Mouse (Mus musculus) T-helper 1 cell (primary cell): ENCODE measurements at regions not wholly inside any gene's neighbourhood (a gene's known extent, or its start where the extent isn't known, plus 50 kb on each side); places are given as distances from the start of the nearest gene placed in this dataset.

Experiments used
- in situ Hi-C: fragments of 300-600 bp; cut with MboI, MseI; formaldehyde crosslinking; loops from one replicate; pipeline ENCODE4 v1.15.1; 2025; ENCODE audit warnings: high pct_unique_total_duplicates

DNA sequence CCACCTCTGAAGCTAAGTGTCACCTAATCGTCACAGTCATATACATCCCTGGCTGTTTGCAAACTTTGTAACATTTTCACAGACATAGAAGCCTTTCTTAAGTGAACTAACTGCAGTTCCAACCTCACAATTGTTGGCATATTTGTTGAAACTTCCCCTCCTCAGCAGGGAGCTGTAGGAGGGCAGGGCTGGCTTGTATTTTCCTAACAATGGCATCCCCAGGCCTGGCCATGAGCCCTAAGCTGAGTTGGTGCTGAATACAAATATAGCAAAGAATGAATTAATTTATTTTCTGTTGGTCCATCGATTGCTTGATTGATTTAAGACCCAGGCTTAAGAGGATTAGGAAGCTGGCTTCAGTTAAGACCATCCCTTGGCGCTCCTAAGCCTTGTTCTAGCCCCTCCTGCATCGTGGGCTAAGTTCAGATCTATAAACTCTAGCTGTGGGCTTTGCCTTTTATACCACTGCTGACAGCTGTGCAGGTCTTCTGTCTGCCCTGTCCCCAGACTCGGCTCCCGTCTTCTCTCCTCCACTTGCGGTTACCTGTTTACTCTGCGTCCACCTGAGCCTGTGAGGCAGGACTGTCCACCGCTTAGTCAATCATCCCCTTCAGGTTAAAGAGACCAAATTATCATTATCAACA is 269.8 kb downstream of the Hlx start:
- in situ Hi-C loops = no loop called here

DNA sequence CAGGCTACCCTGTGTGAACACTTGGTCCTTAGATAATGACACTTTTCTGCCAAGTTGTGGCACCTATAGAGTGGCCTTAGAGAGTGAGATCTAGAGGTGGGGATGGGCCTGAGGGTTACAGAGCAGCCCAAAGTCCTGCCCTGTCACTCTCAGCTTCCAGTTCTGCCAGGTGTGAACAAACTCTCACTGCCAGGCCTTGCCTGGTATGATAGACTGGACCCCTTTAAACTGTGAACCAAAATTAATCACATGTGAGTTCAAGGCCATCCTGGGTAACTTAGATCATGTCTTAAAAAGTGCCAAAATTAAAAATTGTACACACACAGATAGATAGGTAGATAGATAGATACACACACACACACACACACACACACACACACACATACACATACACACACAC is 271.0 kb downstream of the Hlx start:
- in situ Hi-C loops = no loop called here

DNA sequence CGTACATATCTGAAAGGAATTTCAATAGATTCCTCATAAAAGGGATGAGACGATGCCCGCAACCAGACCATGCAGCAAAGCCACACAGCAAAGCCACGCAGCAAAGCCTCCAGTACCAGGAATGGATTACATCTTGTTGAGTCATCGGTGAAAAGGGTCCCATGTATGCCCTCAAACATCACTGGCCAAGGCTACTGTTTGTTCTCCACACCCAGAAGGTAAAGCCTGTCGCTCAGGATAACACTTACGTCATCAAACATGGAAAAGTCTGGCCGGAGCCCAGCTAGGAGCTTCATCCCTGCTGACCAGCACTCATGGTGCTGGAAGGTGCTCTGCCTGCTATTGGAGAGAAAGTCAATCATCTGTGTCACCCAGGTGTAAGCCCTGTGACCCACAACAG is 275.7 kb downstream of the Hlx start:
- in situ Hi-C loops = no loop called here

DNA sequence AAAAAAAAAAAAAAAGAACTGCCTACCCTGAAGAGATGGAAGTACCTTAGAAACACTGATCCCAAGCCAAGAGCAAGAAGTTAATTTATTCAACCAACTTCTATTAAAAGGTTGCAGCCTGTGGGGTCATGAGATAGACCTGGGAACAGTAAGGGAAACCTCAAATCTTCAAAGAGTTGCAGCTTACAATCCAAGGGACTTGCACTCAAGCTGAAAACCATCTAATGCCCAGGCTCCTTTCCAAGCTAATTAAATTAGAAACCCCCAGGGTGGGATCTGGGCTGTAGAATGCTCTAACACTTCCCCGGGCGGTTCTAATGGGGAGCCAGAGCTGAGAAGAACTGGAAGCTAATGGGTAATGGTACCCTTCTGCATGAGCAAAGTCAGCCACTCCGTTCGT is 278.0 kb downstream of the Hlx start:
- in situ Hi-C loops = no loop called here

DNA sequence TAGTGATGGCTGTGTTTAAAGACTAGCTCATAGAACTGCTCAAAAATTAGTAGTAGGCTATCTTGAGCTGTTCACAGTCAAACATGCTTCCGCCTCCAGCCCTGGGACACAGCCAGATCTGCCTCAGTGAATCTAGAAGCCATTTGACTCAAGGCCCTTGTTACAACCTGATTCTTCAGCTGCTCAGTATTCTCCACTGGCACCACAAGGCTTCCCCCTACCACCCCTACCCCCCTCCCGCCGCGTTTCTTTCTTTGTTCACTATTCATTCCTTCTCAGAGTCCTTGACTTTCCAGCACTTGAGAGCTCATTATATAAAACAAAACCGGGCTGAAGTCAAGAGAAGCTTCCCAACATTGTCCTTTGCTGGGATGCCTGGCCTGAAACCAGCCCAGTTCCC is 278.7 kb downstream of the Hlx start:
- in situ Hi-C loops = no loop called here

DNA sequence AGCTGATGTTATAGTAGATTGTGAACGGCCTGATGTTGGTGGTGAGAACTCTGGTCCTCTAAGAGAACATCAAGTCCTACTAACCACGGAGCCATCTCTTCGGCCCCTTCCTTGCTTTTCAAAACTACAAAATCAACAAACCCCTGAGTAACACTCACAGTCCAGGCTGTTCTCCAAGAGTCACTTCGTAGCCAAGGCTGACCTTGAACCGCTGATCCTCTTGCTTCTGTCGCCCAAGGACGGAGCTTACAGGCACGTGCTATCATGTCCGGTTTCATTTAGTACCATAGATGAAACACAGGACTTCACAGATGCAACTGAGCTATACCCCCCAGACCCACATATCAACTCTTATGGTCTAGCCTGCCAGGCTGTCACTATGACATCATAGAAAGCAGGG is 279.4 kb downstream of the Hlx start:
- in situ Hi-C loops = no loop called here

DNA sequence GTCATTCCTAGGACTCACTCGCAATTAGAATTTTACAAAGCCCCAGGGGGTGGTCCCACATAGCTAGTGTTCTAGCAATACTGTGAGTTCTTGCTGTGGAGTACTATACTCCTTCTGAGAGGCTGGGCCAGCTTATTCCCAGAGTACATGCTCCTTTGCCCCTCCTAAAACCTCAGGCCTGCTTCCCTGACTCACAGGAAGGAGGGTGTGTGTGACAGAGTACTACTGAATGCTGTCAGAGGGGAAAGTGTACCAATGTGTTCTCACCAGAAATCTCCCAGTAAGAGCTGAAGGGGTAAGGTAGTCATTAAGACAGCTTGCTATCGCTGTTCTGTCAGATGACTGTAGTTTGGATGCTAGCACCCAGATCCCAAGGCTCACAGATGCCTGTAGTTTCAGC is 280.7 kb downstream of the Hlx start:
- in situ Hi-C loops = no loop called here

DNA sequence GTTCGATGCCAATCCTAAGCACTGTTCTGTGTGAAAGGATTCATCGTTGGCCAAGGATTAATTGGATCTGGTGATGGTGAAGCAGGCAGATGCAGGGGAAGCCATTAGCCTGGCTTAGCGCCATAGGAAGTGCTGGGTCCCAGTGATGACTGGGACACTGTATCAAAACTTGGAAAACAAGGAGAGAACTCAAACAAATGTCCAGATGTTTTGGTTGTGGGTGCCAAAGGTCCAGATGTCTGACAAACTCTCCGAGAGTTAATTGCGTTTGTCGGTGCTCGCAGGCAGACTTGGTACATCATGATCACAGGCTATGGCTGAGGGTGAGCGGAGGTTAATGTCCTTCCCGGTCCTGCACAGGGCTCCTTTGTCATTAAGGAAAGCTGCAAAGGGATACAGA is 283.4 kb downstream of the Hlx start:
- in situ Hi-C loops = loop anchor here (5.0 kb wide), 1 partner anchor 293 kb away; no protein-coding TSS in a partner anchor

DNA sequence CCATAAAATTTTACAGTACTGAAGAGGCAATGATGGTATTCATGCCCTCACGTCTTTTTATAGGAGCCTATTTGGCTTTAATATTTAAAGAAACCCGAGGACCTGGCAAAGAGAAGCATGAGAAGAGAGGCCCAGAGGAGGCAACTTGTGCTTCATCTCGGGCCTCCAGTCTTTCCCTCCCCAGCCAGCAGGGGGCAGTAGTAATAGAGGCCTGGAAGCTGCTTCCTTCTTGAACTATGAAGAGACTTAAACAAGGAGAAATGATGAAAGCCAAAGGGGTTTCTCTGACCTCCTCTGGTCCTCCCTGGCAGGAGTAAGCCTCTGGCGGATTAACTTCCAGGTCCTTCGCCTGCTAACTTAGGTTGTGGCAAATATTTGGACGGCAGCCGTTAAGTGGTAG is 284.5 kb downstream of the Hlx start:
- in situ Hi-C loops = loop anchor here (5.0 kb wide), 1 partner anchor 294 kb away; no protein-coding TSS in a partner anchor

DNA sequence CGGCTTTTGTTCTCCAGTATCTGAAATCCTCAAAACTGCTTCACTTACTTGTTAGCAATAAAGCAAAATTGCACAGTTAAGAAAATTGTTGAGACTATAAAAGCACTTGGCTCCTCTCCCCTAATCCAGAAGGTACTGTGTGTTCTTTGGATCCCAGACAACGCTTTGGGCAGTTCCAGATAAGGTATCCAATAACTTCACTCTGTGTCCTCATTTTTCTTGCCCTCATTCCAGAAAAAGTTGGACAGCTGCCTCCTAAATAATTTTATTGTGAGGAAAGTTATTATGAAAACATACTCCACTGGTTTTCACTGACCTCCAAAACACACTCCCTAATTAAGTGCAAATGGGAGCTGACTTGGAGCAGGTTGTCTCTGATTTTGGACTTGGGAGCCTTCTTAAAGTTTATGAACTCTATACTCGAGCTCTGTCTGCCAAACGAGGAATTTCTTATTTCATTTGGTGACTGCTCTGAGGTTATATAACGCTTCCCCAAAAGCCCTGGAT is 285.2 kb downstream of the Hlx start:
- in situ Hi-C loops = loop anchor here (5.0 kb wide), 1 partner anchor 295 kb away; no protein-coding TSS in a partner anchor

DNA sequence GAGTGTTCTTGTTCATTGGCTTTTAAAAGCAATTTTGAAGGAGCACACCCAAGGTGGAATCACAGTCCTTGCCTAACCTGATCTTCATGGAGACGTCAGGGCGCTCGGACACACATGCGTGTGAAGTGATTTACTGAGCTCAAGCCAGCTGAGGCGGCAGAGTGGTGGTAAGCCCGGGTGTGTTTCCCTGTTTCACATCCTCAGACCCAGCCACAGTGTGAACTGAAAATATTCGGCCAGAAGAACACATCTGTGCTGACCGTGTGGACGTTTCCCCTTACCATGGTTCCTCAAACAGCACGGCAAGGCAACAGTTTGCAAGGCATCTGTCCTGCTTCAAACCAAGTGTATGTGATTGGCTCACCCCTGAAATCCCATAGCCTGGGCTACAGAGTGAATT is 288.2 kb downstream of the Hlx start:
- in situ Hi-C loops = no loop called here

DNA sequence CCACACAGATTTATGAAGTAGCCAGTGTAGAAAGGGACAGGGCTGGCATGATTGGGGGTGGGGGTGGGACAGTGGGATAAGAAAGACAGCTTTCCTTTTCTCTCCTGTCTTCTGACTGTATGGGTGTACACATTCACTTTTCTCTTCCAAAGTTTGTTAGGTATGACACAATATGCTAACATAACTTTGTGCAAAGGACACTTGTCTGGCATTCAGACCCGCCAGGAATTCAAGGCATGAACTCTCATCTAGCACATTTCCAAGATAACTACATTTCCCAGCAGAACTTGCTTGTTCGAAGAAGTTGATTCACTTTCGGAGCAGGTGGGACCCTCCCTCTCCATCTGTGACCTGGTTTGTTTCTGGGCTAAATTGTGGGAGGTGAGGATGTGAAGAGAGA is 289.7 kb downstream of the Hlx start:
- in situ Hi-C loops = no loop called here

DNA sequence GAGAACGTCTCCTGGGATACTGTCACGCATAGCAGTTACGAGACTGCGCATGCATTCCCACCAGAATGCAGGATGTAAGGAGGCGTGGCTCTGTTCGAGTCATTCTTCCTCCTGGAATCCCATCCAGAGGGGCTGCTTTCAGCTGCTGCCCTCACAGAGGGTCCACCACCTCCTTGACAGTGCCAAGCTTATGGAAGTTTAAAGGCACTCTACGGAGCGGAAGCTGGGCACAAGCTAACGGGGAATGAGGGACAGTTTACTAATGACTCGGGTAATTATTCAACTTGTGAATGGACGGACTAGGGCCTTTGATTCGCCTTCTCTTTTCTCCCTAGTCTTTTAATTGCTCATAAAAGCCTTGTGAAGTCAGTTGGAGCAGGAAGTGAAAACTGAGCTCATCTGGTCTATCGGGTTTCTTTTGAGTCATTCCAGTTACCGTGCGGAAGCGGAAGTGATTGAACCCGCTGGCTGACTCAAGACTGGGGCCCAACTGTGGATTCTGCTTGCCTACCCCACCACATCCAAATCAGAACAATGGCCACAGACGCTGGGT is 291.3 kb downstream of the Hlx start:
- in situ Hi-C loops = no loop called here

DNA sequence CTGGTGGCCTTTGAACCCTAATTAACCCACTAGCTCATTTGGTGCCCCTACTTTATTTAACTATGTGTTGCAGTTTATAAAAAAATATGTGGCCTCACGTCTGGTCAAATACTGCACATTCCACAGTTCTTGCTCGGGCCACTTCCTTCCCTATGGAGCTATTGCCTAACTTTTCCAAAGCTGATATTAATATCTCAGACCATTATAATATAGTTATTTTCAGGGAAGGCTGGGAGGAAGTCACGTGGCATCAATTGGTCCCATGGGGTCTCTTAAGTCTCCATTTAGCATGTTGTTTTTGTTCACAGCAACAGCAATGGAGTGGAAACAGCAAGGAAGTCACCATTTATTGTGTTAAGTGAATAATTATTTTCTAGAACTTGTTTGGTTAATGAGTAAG is 292.9 kb downstream of the Hlx start:
- in situ Hi-C loops = no loop called here

DNA sequence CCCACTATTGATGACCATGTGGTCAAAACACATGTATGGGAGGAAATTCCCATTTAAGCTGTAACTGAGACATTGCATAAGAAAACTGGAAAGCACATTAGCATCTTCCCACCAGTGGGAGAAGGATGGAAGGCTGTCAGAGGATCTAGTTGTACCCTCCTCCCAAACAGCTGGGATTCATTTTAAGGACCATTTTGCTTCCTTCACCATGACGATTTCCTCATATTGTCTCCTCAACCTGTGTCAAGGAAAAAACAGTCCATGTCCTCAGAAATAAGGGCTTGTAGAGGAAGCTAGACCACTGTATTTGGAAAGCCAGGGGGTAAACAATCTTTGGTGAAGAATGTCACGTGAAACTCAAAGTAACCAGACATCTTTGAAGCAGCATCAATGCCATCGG is 296.0 kb downstream of the Hlx start:
- in situ Hi-C loops = no loop called here

DNA sequence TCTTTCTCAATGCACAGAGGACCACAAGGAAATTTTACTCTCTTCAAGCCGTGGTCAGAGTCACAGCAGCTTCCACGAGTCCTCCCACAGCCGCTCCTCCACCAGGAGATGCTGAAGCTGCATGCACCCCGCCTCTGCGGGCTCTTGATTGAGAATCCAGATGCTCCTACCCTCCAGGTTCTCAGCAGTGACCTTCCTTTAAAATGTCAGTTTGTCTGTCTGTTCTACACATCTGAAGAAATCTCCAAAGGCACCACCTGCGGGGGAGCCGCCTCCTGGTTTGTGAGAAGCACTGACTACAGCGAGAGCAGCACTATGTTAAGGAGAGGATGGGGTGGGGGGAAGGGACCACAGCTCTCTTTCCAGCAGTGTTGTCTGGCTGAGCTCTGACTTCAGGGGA is 303.8 kb downstream of the Hlx start:
- in situ Hi-C loops = no loop called here

DNA sequence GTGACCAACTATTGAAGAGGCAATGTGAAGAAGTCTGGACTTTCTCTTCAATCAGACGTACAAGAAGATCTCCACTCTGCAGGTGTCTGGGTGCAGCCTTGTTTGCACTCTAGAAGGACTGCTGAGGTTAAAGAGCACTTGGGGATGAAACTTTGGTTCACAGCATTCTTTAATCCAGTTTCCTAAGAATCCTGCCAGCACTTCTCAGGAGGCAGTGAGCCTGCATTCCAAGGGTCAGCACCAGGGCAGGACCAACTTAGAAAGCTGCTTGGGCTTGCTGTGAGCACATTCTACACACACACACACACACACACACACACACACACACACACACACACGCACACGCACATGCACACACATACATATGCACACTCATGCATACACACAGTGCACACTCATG is 304.4 kb downstream of the Hlx start:
- in situ Hi-C loops = no loop called here

DNA sequence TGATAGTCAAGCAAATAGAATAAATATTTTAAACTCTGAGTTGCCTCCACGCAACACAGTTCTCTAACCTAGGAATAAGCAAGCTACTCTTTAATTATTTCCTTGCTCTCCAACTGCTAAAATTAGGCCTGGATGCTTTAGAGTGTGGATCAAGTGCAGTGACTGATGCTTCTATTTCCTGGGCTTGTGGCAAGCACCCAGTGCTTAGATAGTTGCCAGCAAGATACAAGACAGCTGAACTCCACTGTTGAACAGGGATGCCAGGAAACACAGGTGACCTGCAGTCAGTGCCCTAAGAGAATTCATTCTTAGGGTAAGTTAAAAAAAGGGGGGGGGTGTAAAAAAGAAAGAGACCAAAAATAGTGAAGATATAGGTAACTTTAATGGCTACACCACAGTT is 306.7 kb downstream of the Hlx start:
- in situ Hi-C loops = no loop called here

DNA sequence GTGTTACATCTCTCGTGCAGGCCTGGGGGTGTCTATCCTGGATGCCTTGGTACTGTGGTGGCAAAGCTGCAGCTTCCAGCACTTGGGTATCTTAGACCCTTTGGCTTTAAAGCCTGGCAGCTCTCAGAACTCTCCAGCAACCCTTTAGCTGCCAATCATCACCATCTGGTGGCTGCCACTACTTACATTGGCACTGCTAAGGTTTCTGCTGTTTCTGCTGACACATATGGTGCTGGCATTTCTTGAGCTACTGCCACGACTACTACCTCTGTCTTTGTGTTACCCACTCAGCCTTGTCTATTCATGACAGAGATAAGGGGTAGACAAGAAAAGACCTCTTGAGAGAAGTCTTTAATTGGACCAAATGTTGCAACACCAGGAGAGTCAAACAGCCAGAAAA is 308.4 kb downstream of the Hlx start:
- in situ Hi-C loops = no loop called here

DNA sequence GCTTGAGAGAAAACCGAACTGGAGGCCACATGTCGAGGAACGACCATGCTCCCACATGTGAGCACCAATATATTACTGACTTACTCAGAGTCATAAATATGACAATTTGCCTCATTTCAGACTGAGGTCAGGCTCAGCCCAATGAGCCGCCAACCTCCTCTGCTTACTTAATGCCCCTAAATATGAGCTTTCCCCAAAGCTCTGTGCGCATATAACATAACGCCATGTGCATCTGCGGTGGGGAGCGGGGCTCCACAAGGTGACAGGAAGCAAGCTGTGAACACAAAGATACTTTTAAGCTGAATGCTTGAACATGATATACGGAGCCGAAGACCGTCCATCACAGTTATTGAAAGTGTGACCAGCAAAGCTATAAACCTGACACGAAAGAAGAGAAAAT is 319.8 kb downstream of the Hlx start:
- in situ Hi-C loops = no loop called here

DNA sequence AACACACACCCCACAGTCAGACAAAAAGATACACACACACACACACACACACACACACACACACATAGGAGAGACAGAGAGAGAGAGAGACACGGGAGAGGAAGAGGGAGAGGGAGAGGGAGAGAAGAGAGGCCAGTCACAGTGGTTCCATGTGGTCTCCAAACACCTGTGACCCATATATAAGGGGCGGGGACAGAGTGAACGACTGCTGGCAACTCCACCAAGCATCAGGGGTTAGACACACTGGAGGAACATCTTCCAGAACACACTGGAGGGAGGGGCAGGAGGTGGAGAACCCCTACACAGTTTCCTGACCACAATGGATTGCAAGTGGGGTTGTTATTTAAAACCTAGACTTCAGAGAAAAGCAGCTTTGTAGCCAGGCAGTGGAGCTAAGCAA is 321.4 kb downstream of the Hlx start:
- in situ Hi-C loops = no loop called here

DNA sequence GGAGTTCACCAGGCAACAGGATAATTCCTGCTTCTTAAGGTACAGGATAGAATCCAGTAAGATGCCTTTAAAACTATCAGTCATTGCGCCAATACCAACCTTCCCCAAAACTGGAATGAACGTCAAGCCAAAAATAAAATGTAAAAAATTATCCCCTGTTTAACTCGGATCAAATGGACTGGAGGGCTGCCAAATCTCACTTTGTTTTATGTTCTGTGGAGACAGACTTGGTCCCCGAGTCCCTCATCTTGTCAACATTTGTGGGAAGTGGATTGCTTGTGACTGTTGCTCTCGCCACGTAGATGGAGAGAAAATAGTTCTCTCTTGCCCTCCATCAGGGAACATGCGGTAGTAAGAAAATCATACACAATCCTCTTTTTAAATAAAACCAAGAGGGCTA is 322.4 kb downstream of the Hlx start:
- in situ Hi-C loops = no loop called here

DNA sequence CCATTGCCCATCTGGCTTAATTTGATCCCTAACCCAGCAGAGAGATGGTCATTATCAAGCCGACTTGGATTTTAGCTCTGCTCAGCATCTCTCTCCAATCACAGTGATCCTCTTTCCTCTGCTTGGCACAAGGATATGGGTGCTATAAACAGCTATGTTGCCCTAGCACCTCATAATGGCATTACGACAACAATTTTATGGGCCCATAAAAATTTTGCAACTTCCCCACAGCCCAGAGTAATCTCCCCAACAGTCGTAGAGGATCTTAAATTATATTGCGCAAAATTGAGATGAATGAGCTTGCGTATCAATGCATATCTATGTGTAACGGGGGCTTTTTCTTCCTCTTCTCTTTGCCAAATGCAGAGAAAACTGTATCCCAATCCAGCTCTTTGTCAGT is 329.4 kb downstream of the Hlx start:
- in situ Hi-C loops = no loop called here

DNA sequence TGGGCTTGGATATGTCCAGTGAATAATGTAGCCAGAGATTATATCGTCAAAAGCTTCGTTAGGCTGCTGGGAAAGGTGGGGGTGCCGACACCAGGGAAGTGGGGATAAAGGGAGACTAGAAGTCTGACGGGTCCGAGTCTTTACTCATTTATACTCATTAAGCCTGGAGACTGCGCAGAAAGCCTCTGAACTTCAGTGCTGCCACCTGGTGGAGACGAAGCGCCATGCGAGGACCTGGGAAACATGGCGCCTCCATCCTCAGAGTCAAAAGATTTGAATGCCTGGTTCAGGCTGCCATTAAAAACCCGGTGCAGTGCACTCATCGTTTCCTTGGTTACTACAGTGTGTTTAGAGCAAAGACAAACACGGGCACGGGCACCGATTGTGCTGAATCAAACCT is 337.2 kb downstream of the Hlx start:
- in situ Hi-C loops = no loop called here
